Mouse (Mus musculus): ENCODE measurements around the gene Zfp366. TPM values are rescaled to one million over a fixed set of nuclear protein-coding genes. Genes with fewer than 3 reads are reported as not detected.

Gene Zfp366
- polyA plus RNA-seq, 1 experiment: not detected

DNA sequence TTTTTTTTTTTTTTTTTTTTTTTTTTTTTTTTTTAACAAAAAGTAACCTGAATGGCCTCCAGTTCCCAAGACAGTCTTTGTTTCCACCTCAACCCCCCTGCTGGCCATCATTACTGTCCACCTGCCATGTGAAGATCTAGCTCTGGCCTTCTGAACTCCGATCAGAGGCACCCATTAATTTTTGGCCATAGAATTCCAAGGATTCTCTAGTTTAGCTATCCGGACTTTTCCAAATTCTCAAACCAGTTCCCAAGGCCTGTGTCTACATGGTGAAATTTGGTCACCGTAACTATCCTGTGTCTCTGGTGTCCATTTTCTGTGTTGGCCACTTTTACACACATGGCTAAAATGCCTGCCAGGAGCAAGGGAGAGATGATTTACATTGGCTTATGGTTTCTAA lies 92.9 kb downstream of the Zfp366 start:
- Histone ChIP-seq H3K79me3 (ENCODE audit: low read depth) (no peaks in the 10 kb centered on the region), H3ac (ENCODE audit: control insufficient read depth, insufficient read length, low read depth) (no peak overlapping the region), H3K4me3 (ENCODE audit: insufficient read depth, poor library complexity, severe bottlenecking) (no peak overlapping the region), H3K79me2 (ENCODE audit: control insufficient read depth, insufficient read depth) (no peaks in the 10 kb centered on the region), H3K27me3 (ENCODE audit: control insufficient read depth, insufficient read depth, insufficient read length) (no peaks in the 10 kb centered on the region), H3K36me3 (ENCODE audit: control insufficient read depth, insufficient read depth) (no peaks in the 10 kb centered on the region)
- TF ChIP-seq CTCF (IDR thresholded peaks at IDR 0.05; ENCODE audit: control insufficient read depth, insufficient read depth, insufficient read length) (no peak), MYOG (IDR thresholded peaks at IDR 0.05; ENCODE audit: control insufficient read depth, extremely low read depth, insufficient read length) (no peak), CEBPB (IDR thresholded peaks at IDR 0.05; ENCODE audit: low read depth) (no peak), USF1 (IDR thresholded peaks at IDR 0.05; ENCODE audit: low read depth) (no peak), MAX (IDR thresholded peaks at IDR 0.05) (no peak), MYOD1 (IDR thresholded peaks at IDR 0.05; ENCODE audit: control insufficient read depth, insufficient read length, low read depth) (no peak), FOSL1 (IDR thresholded peaks at IDR 0.05; ENCODE audit: insufficient read depth, low read length, poor library complexity, severe bottlenecking) (no peak)

DNA sequence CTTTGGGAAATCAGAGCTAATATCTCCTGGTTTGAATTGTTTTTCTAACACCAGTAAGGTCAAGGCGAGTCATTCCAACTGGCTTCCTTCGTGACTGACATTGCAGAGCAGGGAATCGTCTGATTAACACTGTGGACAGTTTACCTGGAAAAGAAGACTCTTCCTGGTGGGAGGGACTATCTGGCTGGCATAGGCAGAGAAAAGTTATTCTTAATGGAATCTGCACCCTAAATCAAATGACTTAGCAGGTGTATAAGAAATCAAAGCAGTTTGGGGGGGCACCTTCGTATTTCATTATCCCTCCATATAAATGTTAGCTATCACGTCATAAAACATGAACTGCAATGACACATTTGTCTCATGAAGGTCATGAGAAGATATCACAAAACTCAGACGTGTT lies 93.9 kb downstream of the Zfp366 start:
- TF ChIP-seq FOSL1 (IDR thresholded peaks at IDR 0.05; ENCODE audit: insufficient read depth, low read length, poor library complexity, severe bottlenecking) (no peak), MYOG (IDR thresholded peaks at IDR 0.05; ENCODE audit: control insufficient read depth, extremely low read depth, insufficient read length) (no peak), MAX (IDR thresholded peaks at IDR 0.05) (no peak), MYOD1 (IDR thresholded peaks at IDR 0.05; ENCODE audit: control insufficient read depth, insufficient read length, low read depth) (no peak), CTCF (IDR thresholded peaks at IDR 0.05; ENCODE audit: control insufficient read depth, insufficient read depth, insufficient read length) (no peak), USF1 (IDR thresholded peaks at IDR 0.05; ENCODE audit: low read depth) (no peak), CEBPB (IDR thresholded peaks at IDR 0.05; ENCODE audit: low read depth) (no peak)
- no peak overlapping the region for H3K4me3 ChIP-seq (ENCODE audit: insufficient read depth, poor library complexity, severe bottlenecking)
- no peaks in the 10 kb centered on the region for H3K79me3 ChIP-seq (ENCODE audit: low read depth)
- H3K79me2 ChIP-seq (ENCODE audit: control insufficient read depth, insufficient read depth): no peaks in the 10 kb centered on the region
- no peaks in the 10 kb centered on the region for H3K27me3 ChIP-seq (ENCODE audit: control insufficient read depth, insufficient read depth, insufficient read length)
- no peak overlapping the region for H3ac ChIP-seq (ENCODE audit: control insufficient read depth, insufficient read length, low read depth)
- H3K36me3 ChIP-seq (ENCODE audit: control insufficient read depth, insufficient read depth): no peaks in the 10 kb centered on the region

DNA sequence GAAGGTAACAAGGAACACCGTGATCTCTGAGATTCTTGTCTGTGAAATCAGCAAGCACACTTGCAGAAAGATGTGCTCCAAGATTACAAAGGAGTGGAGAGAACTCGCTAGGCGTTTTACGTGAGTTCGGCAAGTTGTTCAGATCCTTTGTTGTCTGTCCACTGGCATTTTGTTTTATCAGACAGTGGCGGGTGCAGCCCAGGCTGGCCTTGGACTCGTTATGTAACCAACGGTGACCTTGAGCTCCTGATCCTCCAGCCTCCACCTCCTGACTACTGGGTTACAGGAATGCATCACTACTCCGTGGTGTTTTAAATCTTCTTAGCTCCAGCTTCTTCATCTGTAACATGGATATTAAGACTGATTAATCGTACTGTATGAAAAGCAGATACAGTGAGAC lies 94.7 kb downstream of the Zfp366 start:
- no peaks in the 10 kb centered on the region for H3K79me3 ChIP-seq (ENCODE audit: low read depth)
- H3K36me3 ChIP-seq (ENCODE audit: control insufficient read depth, insufficient read depth): no peaks in the 10 kb centered on the region
- H3K27me3 ChIP-seq (ENCODE audit: control insufficient read depth, insufficient read depth, insufficient read length): no peaks in the 10 kb centered on the region
- H3K4me3 ChIP-seq (ENCODE audit: insufficient read depth, poor library complexity, severe bottlenecking): no peak overlapping the region
- no peak overlapping the region for H3ac ChIP-seq (ENCODE audit: control insufficient read depth, insufficient read length, low read depth)
- H3K79me2 ChIP-seq (ENCODE audit: control insufficient read depth, insufficient read depth): no peaks in the 10 kb centered on the region
- TF ChIP-seq MYOD1 (IDR thresholded peaks at IDR 0.05; ENCODE audit: control insufficient read depth, insufficient read length, low read depth): no peak
- TF ChIP-seq USF1 (IDR thresholded peaks at IDR 0.05; ENCODE audit: low read depth): no peak
- no peak for TF ChIP-seq MYOG (IDR thresholded peaks at IDR 0.05; ENCODE audit: control insufficient read depth, extremely low read depth, insufficient read length)
- TF ChIP-seq FOSL1 (IDR thresholded peaks at IDR 0.05; ENCODE audit: insufficient read depth, low read length, poor library complexity, severe bottlenecking): no peak
- no peak for TF ChIP-seq MAX (IDR thresholded peaks at IDR 0.05)
- TF ChIP-seq CEBPB (IDR thresholded peaks at IDR 0.05; ENCODE audit: low read depth): no peak

DNA sequence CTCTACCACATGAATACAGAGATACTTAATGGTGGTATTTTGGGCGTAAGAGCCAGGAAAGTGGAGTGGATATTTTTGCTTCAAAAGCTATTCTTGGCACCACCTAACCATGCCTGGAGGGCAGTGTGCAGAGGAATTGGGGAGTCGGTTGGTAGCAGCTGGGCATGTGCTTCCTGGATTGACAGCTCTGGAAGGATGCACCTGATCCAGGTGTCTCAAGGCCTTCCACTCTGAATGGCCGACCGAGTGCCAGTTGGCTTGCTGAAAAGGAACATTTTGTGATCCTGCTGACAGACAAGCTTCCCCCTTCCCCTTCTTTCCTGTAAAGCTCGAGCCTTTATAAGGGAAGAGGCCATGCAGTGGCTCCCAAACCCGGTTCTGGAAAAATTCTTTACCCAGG lies 98.3 kb downstream of the Zfp366 start:
- no peaks in the 10 kb centered on the region for H3K79me3 ChIP-seq (ENCODE audit: low read depth)
- TF ChIP-seq CTCF (IDR thresholded peaks at IDR 0.05; ENCODE audit: control insufficient read depth, insufficient read depth, insufficient read length) (no peak), MYOG (IDR thresholded peaks at IDR 0.05; ENCODE audit: control insufficient read depth, extremely low read depth, insufficient read length) (no peak), FOSL1 (IDR thresholded peaks at IDR 0.05; ENCODE audit: insufficient read depth, low read length, poor library complexity, severe bottlenecking) (no peak), USF1 (IDR thresholded peaks at IDR 0.05; ENCODE audit: low read depth) (no peak), CEBPB (IDR thresholded peaks at IDR 0.05; ENCODE audit: low read depth) (no peak), MYOD1 (IDR thresholded peaks at IDR 0.05; ENCODE audit: control insufficient read depth, insufficient read length, low read depth) (no peak), MAX (IDR thresholded peaks at IDR 0.05) (no peak)
- no peaks in the 10 kb centered on the region for H3K79me2 ChIP-seq (ENCODE audit: control insufficient read depth, insufficient read depth)
- no peaks in the 10 kb centered on the region for H3K27me3 ChIP-seq (ENCODE audit: control insufficient read depth, insufficient read depth, insufficient read length)
- no peak overlapping the region for H3ac ChIP-seq (ENCODE audit: control insufficient read depth, insufficient read length, low read depth)
- no peak overlapping the region for H3K4me3 ChIP-seq (ENCODE audit: insufficient read depth, poor library complexity, severe bottlenecking)
- no peaks in the 10 kb centered on the region for H3K36me3 ChIP-seq (ENCODE audit: control insufficient read depth, insufficient read depth)

DNA sequence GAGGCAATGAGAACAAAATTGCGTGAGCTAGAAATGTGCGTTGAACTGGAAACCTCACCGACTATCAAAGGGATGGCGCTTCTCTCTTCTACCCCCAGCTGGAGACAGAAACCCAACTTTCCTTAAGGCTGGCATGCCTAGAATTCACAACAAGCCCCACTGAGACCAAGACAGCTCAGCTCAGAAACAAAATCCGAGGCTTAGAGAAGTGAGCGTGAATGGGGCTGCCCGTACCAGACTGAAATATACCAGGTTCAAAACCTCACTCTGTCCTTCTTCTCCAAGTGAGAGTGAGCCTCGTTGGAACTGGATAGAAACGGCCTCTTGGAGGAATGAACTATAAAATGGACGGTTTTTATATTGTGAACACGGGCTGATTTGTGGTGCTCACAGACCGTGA lies 99.3 kb downstream of the Zfp366 start:
- TF ChIP-seq MAX (IDR thresholded peaks at IDR 0.05): no peak
- no peak for TF ChIP-seq CEBPB (IDR thresholded peaks at IDR 0.05; ENCODE audit: low read depth)
- TF ChIP-seq MYOD1 (IDR thresholded peaks at IDR 0.05; ENCODE audit: control insufficient read depth, insufficient read length, low read depth): no peak
- no peak for TF ChIP-seq MYOG (IDR thresholded peaks at IDR 0.05; ENCODE audit: control insufficient read depth, extremely low read depth, insufficient read length)
- no peak for TF ChIP-seq USF1 (IDR thresholded peaks at IDR 0.05; ENCODE audit: low read depth)
- TF ChIP-seq FOSL1 (IDR thresholded peaks at IDR 0.05; ENCODE audit: insufficient read depth, low read length, poor library complexity, severe bottlenecking): no peak
- no peak for TF ChIP-seq CTCF (IDR thresholded peaks at IDR 0.05; ENCODE audit: control insufficient read depth, insufficient read depth, insufficient read length)
- no peaks in the 10 kb centered on the region for H3K36me3 ChIP-seq (ENCODE audit: control insufficient read depth, insufficient read depth)
- no peak overlapping the region for H3ac ChIP-seq (ENCODE audit: control insufficient read depth, insufficient read length, low read depth)
- H3K27me3 ChIP-seq (ENCODE audit: control insufficient read depth, insufficient read depth, insufficient read length): no peaks in the 10 kb centered on the region
- H3K79me3 ChIP-seq (ENCODE audit: low read depth): no peaks in the 10 kb centered on the region
- H3K79me2 ChIP-seq (ENCODE audit: control insufficient read depth, insufficient read depth): no peaks in the 10 kb centered on the region
- no peak overlapping the region for H3K4me3 ChIP-seq (ENCODE audit: insufficient read depth, poor library complexity, severe bottlenecking)
